Mouse (Mus musculus): ENCODE results near the gene Kalrn. TPM values are rescaled to one million over a fixed set of nuclear protein-coding genes. Genes with fewer than 3 reads are reported as not detected.

Kalrn gene
- total RNA-seq, 2 experiments from 2014 or later: 30.2 to 32.1 TPM

GRCm38 (mm10) chr16:34513956-34514593 lies 59.3 kb downstream of the Kalrn start:
- DNase-seq: no peak
- intact Hi-C loops (cut with DNase I): no loop called here

GRCm38 (mm10) chr16:34512326-34512725 lies 61.0 kb downstream of the Kalrn start:
- intact Hi-C loops (cut with DNase I): no loop called here
- DNase-seq: no peak

GRCm38 (mm10) chr16:34508125-34508524 lies 65.2 kb downstream of the Kalrn start:
- intact Hi-C loops (cut with DNase I): no loop called here

GRCm38 (mm10) chr16:34506048-34506447 lies 67.3 kb downstream of the Kalrn start:
- DNase-seq: no peak
- intact Hi-C loops (cut with DNase I): no loop called here

More at GRCm38 (mm10) chr16:34508125-34508524, 65.2 kb downstream of the Kalrn start:
- DNase-seq: no peak

- intact Hi-C loops (cut with DNase I): no loop called here
- no peak for DNase-seq
Measured at GRCm38 (mm10) chr16:34504250-34504649, 69.1 kb downstream of the Kalrn start.

- DNase-seq: no peak
- intact Hi-C loops (cut with DNase I): no loop called here
Measured at GRCm38 (mm10) chr16:34502110-34502509, 71.2 kb downstream of the Kalrn start.

- intact Hi-C loops (cut with DNase I): loop anchor here (5.0 kb wide), 2 partner anchors 52 to 78 kb away; partner anchors contain the start of gene Kalrn
- DNase-seq: no peak
Measured at GRCm38 (mm10) chr16:34494741-34495140, 78.6 kb downstream of the Kalrn start.

GRCm38 (mm10) chr16:34493914-34494313 lies 79.4 kb downstream of the Kalrn start:
- intact Hi-C loops (cut with DNase I): loop anchor here (5.0 kb wide), 2 partner anchors 52 to 78 kb away; partner anchors contain the start of gene Kalrn
- peak; percentile 35 to 56 for DNase-seq

- intact Hi-C loops (cut with DNase I): loop anchor here (5.0 kb wide), 2 partner anchors 49 to 81 kb away; partner anchors contain the start of gene Kalrn
- no peak for DNase-seq
Measured at GRCm38 (mm10) chr16:34491225-34491624, 82.1 kb downstream of the Kalrn start.

GRCm38 (mm10) chr16:34490506-34490905 lies 82.8 kb downstream of the Kalrn start:
- intact Hi-C loops (cut with DNase I): loop anchor here (5.0 kb wide), 2 partner anchors 48 to 82 kb away; partner anchors contain the start of gene Kalrn
- DNase-seq: no peak

GRCm38 (mm10) chr16:34489805-34490325 lies 83.5 kb downstream of the Kalrn start:
- intact Hi-C loops (cut with DNase I): loop anchor here (5.0 kb wide), 2 partner anchors 48 to 82 kb away; partner anchors contain the start of gene Kalrn
- no peak for DNase-seq

GRCm38 (mm10) chr16:34487823-34488222 lies 85.5 kb downstream of the Kalrn start:
- no peak for DNase-seq
- intact Hi-C loops (cut with DNase I): no loop called here

GRCm38 (mm10) chr16:34487268-34487667 lies 86.1 kb downstream of the Kalrn start:
- no peak for DNase-seq
- intact Hi-C loops (cut with DNase I): no loop called here

GRCm38 (mm10) chr16:34485483-34485882 lies 87.8 kb downstream of the Kalrn start:
- no peak for DNase-seq
- intact Hi-C loops (cut with DNase I): no loop called here

GRCm38 (mm10) chr16:34484921-34485320 lies 88.4 kb downstream of the Kalrn start:
- DNase-seq: no peak
- intact Hi-C loops (cut with DNase I): no loop called here

GRCm38 (mm10) chr16:34484213-34484612 lies 89.1 kb downstream of the Kalrn start:
- DNase-seq: no peak
- intact Hi-C loops (cut with DNase I): no loop called here

- intact Hi-C loops (cut with DNase I): no loop called here
- no peak for DNase-seq
Measured at GRCm38 (mm10) chr16:34483716-34484115, 89.6 kb downstream of the Kalrn start.

GRCm38 (mm10) chr16:34474741-34475140 lies 98.6 kb downstream of the Kalrn start:
- no peak for DNase-seq
- intact Hi-C loops (cut with DNase I): no loop called here

GRCm38 (mm10) chr16:34473891-34474290 lies 99.4 kb downstream of the Kalrn start:
- intact Hi-C loops (cut with DNase I): no loop called here
- no peak for DNase-seq

GRCm38 (mm10) chr16:34471441-34471840 lies 101.9 kb downstream of the Kalrn start:
- DNase-seq: no peak
- intact Hi-C loops (cut with DNase I): no loop called here

- DNase-seq: no peak
- intact Hi-C loops (cut with DNase I): no loop called here
Measured at GRCm38 (mm10) chr16:34470343-34470742, 103.0 kb downstream of the Kalrn start.

GRCm38 (mm10) chr16:34469277-34469868 lies 104.0 kb downstream of the Kalrn start:
- intact Hi-C loops (cut with DNase I): no loop called here

More at GRCm38 (mm10) chr16:34469277-34469868, 104.0 kb downstream of the Kalrn start:
- no peak for DNase-seq

Measured in heart, postnatal 36 days (tissue).